Mouse (Mus musculus) bone marrow, adult 2 months (tissue): ENCODE data around the gene Adm2.

ENCODE experiments used
- CTCF ChIP-seq: fragments of 200-500 bp; IDR thresholded peaks from 2 replicates; pipeline ENCODE4 v1.5.1; 2011; ENCODE audit warnings: low read length, control low read depth; ENCODE audit not compliant: control insufficient read depth, insufficient read depth
- POLR2A ChIP-seq: fragments of 200-500 bp; IDR thresholded peaks from 2 replicates; pipeline ENCODE4 v1.6.1; 2011; ENCODE audit warnings: low read depth, mild to moderate bottlenecking, control low read depth, low read length, borderline replicate concordance; ENCODE audit not compliant: control insufficient read depth

- TF ChIP-seq CTCF (no peak), POLR2A (no peak)
Measured at GRCm38 (mm10) chr15:89343325-89343724, 20.8 kb downstream of the Adm2 start.
